Mouse (Mus musculus) embryonic facial prominence, embryonic 15.5 days (tissue): ENCODE measurements around the gene Snai3. TPM values are rescaled to one million over a fixed set of nuclear protein-coding genes. Genes with fewer than 3 reads are reported as not detected.

Source experiments
- ATAC-seq: fragments of 200-750 bp; cut with Nextera tagmentation; 2 replicates; pipeline ENCODE4 v1.8.0; 2017; ENCODE audit warnings: low read depth, moderate TSS enrichment; ENCODE audit not compliant: insufficient number of reproducible peaks, low FRiP score, low TSS enrichment
- H3K27ac ChIP-seq: fragments of 300-500 bp; sonication (generic); replicated peaks from 2 replicates; pipeline ENCODE4 v1.5.1; 2015; ENCODE audit warnings: mild to moderate bottlenecking, inconsistent platforms
- H3K27me3 ChIP-seq: fragments of 300-500 bp; sonication (generic); 2 replicates; pipeline ENCODE4 v1.6.1; 2015; ENCODE audit warnings: inconsistent platforms
- H3K36me3 ChIP-seq: fragments of 300-500 bp; sonication (generic); 2 replicates; pipeline ENCODE4 v1.6.1; 2015; ENCODE audit warnings: mild to moderate bottlenecking, inconsistent platforms
- H3K4me1 ChIP-seq: fragments of 300-500 bp; sonication (generic); 2 replicates; pipeline ENCODE4 v1.6.1; 2015; ENCODE audit warnings: inconsistent platforms
- H3K4me2 ChIP-seq: fragments of 300-500 bp; sonication (generic); replicated peaks from 2 replicates; pipeline ENCODE4 v1.6.1; 2015; ENCODE audit warnings: mild to moderate bottlenecking, inconsistent platforms
- H3K4me3 ChIP-seq: fragments of 300-500 bp; sonication (generic); replicated peaks from 2 replicates; pipeline ENCODE4 v1.5.1; 2015; ENCODE audit warnings: mild to moderate bottlenecking, inconsistent platforms
- H3K9ac ChIP-seq: fragments of 300-500 bp; sonication (generic); 2 replicates; pipeline ENCODE4 v1.6.1; 2015; ENCODE audit warnings: inconsistent platforms
- H3K9me3 ChIP-seq: fragments of 300-500 bp; sonication (generic); replicated peaks from 2 replicates; pipeline ENCODE4 v1.6.1; 2016; ENCODE audit warnings: inconsistent platforms
- WGBS: fragments of 180-500 bp; shearing (Covaris S2); methylation state at CpG from one replicate; pipeline ENCODE4 v1.1.7; 2015; 5-methylcytosine and 5-hydroxymethylcytosine counted together
- polyA plus RNA-seq: library from polyadenylated mRNA; unstranded; fragments of >200 nt; fragmentation: Nextera tagmentation; extraction: Ambion mirVana; gene quantifications from 2 replicates; pipeline ENCODE4 v1.2.1, GENCODE M21; 2015

Snai3 gene
- polyA plus RNA-seq, 1 experiment from 2014 or later = 1.4 TPM

DNA sequence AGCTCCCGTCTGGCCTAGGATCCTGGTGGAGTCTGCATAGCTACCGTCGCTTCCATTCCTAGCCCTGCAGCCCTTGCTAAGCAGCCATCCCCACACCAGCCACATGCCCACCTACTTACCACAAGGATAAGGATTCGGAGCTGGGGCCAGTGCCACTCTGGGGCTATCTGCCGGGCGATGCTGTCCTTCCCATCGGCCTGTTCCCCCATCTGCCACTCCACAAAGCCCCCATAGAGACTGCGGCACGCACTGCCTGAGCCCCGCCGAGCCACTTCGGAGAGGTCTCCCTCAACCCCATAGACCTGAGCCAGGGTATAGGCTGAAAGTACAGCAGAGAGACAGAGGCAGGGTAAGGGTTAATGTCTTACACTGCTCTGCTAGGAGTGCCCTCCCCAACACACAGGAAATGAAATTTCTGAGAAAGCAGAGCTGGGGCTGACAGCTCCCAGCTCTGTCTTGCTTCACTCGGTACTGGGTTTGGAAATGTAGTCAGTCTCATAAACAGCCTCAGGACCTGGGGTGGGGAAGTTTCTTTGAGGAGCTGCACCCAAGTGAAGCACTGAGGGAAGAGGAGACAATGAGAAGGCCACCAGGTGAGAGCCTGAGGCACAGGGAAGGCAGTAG is 22.7 kb downstream of the Snai3 start:
- Histone ChIP-seq H3K4me1 (peaks cover 14% of the 10 kb centered on the region), H3K27me3 (no peaks in the 10 kb centered on the region), H3K9me3 (no peaks in the 10 kb centered on the region), H3K4me3 (no peak overlapping the region), H3K36me3 (peaks cover 51% of the 10 kb centered on the region), H3K9ac (no peak overlapping the region), H3K4me2 (no peak overlapping the region), H3K27ac (no peak overlapping the region)
- no peak for ATAC-seq
- 87% methylated on average over 13 of the region's 13 CpGs for WGBS

GRCm38 (mm10) chr8:122436586-122437125 is 23.9 kb downstream of the Snai3 start:
- 86% methylated on average over 20 of the region's 20 CpGs for WGBS
- H3K36me3 ChIP-seq = peaks cover 51% of the 10 kb centered on the region

GRCm38 (mm10) chr8:122436146-122436545 is 24.4 kb downstream of the Snai3 start:
- Histone ChIP-seq H3K9me3 (no peaks in the 10 kb centered on the region), H3K4me2 (no peak overlapping the region), H3K4me1 (peaks cover 16% of the 10 kb centered on the region), H3K27me3 (no peaks in the 10 kb centered on the region), H3K9ac (no peak overlapping the region), H3K36me3 (peaks cover 51% of the 10 kb centered on the region), H3K27ac (no peak overlapping the region), H3K4me3 (no peak overlapping the region)
- ATAC-seq = no peak
- 91% methylated on average over 9 of the region's 9 CpGs for WGBS

More at GRCm38 (mm10) chr8:122436586-122437125, 23.9 kb downstream of the Snai3 start:
- no peaks in the 10 kb centered on the region for H3K9me3 ChIP-seq
- H3K4me2 ChIP-seq = no peak overlapping the region
- no peak overlapping the region for H3K27ac ChIP-seq
- H3K4me1 ChIP-seq = peaks cover 12% of the 10 kb centered on the region
- no peak for ATAC-seq
- H3K4me3 ChIP-seq = no peak overlapping the region
- no peak overlapping the region for H3K9ac ChIP-seq
- H3K27me3 ChIP-seq = no peaks in the 10 kb centered on the region

- no peaks in the 10 kb centered on the region for H3K9me3 ChIP-seq
- no peak overlapping the region for H3K4me3 ChIP-seq
- H3K27ac ChIP-seq = no peak overlapping the region
- H3K27me3 ChIP-seq = no peaks in the 10 kb centered on the region
- H3K9ac ChIP-seq = no peak overlapping the region
- H3K4me1 ChIP-seq = peaks cover 17% of the 10 kb centered on the region
- H3K4me2 ChIP-seq = no peak overlapping the region
- ATAC-seq = no peak
- H3K36me3 ChIP-seq = peaks cover 51% of the 10 kb centered on the region
- 89% methylated on average over 6 of the region's 6 CpGs for WGBS
These were observed 25.2 kb downstream of the Snai3 start for GRCm38 (mm10) chr8:122435375-122435774.

DNA sequence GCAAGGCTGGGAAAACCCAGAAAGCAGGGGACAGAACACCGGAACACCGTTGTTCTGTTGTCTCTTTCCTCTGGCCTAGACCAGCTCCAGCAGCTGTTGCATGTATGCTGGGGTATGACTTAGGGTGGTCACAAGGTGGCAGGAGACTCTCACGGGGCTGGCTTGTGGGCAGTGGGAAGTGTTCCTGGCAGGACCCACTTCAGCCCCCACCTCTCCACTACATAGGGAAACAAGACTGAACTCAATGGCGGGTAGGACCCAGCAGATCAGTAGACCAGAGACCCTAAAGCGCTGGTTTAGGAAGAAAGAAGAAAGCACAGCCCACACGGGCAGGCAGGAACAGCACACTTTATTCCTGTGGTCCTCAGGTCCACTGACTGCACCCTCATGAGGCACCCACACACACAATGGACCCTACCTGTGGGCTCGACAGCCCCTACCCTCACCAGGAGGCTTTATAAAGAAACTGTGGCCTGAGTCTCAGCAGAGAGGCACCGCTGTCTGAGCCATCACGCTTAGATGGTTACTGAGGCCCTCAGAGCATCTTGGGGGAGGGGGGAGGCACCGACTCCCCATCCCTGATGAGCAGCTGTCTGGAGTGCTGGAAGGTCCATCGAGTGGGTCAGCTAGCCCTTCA is 27.1 kb downstream of the Snai3 start:
- Histone ChIP-seq H3K9ac (no peak overlapping the region), H3K4me1 (peaks cover 17% of the 10 kb centered on the region), H3K27ac (0 out of 2 replicates have a peak overlapping the region, but pooled peaks have one; percentile 51), H3K9me3 (no peaks in the 10 kb centered on the region), H3K4me2 (0 out of 2 replicates have a peak overlapping the region, but pooled peaks have one; percentile 92), H3K36me3 (peaks cover 37% of the 10 kb centered on the region), H3K27me3 (no peaks in the 10 kb centered on the region), H3K4me3 (peak overlapping the region; percentile 63; the same call in 1 of the 2 replicates)
- no peak for ATAC-seq
- 67% methylated on average over 11 of the region's 11 CpGs for WGBS

GRCm38 (mm10) chr8:122432443-122433268 is 27.9 kb downstream of the Snai3 start, which contains the start of gene Cyba:
Gene Cyba, minus strand, starts transcription at chr8:122432930.
- Histone ChIP-seq H3K9me3 (no peaks in the 10 kb centered on the region), H3K4me3 (peak within 1 kb of the TSS; percentile 63), H3K9ac (peak within 1 kb of the TSS; percentile 58), H3K36me3 (peaks cover 33% of the 10 kb centered on the region), H3K27ac (peak within 1 kb of the TSS; percentile 51), H3K27me3 (no peaks in the 10 kb centered on the region), H3K4me1 (peaks cover 17% of the 10 kb centered on the region), H3K4me2 (peak within 1 kb of the TSS; percentile 92)
- WGBS = 4% methylated on average over 45 of the region's 45 CpGs
- ATAC-seq = peak; percentile 82

GRCm38 (mm10) chr8:122431694-122432442 is 28.7 kb downstream of the Snai3 start:
- Histone ChIP-seq H3K27me3 (no peaks in the 10 kb centered on the region), H3K9ac (peak overlapping the region; percentile 58), H3K4me2 (peak overlapping the region; percentile 92), H3K36me3 (peaks cover 26% of the 10 kb centered on the region), H3K27ac (peak overlapping the region; percentile 51), H3K9me3 (no peaks in the 10 kb centered on the region), H3K4me1 (peaks cover 17% of the 10 kb centered on the region), H3K4me3 (peak overlapping the region; percentile 63)
- ATAC-seq = no peak
- WGBS = 36% methylated on average over 18 of the region's 18 CpGs

DNA sequence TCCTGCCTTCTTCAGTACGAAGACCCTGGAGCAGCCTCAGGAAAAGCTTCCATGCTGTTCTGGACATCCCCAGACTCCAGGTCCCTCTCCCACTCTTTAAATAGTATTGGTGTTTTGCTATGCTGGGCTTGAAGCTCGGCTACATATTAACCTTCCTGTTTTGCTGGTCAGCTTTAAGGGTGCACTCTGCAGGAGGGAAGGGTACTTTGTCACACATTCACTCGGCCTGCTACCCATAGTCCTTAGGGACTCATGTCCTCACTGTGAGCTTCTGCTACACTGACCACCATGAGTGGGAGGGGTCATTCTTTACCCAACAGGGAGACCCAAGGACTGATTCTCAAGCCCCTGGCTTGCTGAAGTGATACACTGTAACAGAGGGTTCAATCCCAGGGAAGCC is 29.9 kb downstream of the Snai3 start:
- Histone ChIP-seq H3K9me3 (no peaks in the 10 kb centered on the region), H3K4me2 (no peak overlapping the region), H3K4me3 (no peak overlapping the region), H3K27me3 (no peaks in the 10 kb centered on the region), H3K9ac (no peak overlapping the region), H3K27ac (no peak overlapping the region), H3K36me3 (peaks cover 20% of the 10 kb centered on the region), H3K4me1 (peaks cover 17% of the 10 kb centered on the region)
- no peak for ATAC-seq
- WGBS = 85% methylated on average over 3 of the region's 3 CpGs

DNA sequence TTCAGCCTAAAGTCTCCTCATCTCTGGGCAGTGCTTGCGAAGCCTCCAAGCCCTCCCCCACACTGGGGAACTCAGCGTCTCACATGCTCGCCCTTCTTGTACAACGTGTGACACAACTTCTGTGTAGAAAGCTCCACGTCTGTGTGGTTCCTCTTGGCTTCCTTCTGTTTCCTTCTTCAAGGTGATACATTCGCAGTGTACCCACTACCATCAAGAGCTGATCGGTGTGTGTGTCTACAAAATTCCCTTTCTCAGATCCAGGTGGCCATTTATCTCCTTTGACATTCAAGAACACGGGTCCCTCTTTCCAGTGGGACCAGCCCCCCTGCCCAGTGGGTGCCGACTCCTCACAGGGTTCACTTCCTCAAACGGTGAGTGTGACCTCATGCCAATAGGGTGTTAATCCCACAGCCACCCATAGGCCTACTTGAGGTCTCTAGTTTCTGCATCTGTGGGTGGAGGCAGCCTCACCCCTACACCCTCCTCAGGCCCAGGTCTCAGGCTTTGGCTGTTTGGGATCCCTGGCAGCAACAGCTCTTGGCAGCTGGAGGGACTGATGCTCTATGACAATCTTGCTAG is 30.4 kb downstream of the Snai3 start:
- H3K9ac ChIP-seq = no peak overlapping the region
- H3K27me3 ChIP-seq = no peaks in the 10 kb centered on the region
- ATAC-seq = no peak
- H3K9me3 ChIP-seq = no peaks in the 10 kb centered on the region
- peaks cover 17% of the 10 kb centered on the region for H3K4me1 ChIP-seq
- WGBS = 80% methylated on average over 10 of the region's 10 CpGs
- H3K4me3 ChIP-seq = no peak overlapping the region
- peaks cover 15% of the 10 kb centered on the region for H3K36me3 ChIP-seq
- H3K27ac ChIP-seq = no peak overlapping the region
- H3K4me2 ChIP-seq = no peak overlapping the region

DNA sequence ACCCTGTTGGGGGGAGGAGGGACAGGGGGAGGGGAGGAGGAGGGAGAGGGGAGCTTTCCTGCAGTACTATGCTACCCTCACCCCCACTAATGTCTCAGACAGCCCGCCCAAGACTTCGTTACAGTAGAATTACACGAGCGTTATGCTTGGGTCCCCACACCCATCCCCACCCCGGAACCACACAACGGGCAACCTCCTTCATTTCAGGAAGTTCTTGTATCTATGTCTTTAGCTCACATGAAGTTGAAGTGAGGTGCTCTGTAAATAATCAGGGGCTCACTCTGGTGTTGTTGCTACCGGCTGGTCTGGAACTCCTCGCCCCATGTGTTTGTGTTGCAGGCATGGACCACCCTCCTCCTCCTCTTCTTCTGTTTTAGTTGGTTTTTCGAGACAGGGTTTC is 32.4 kb downstream of the Snai3 start:
- 81% methylated on average over 9 of the region's 9 CpGs for WGBS
- ATAC-seq = no peak
- Histone ChIP-seq H3K9me3 (no peaks in the 10 kb centered on the region), H3K36me3 (peaks cover 6% of the 10 kb centered on the region; the same call in 1 of the 2 replicates), H3K27ac (no peak overlapping the region), H3K4me1 (peaks cover 17% of the 10 kb centered on the region), H3K4me2 (no peak overlapping the region), H3K9ac (no peak overlapping the region), H3K27me3 (no peaks in the 10 kb centered on the region), H3K4me3 (no peak overlapping the region)
